Mouse (Mus musculus): Measurements from ENCODE around the gene Zmynd8.

DNA sequence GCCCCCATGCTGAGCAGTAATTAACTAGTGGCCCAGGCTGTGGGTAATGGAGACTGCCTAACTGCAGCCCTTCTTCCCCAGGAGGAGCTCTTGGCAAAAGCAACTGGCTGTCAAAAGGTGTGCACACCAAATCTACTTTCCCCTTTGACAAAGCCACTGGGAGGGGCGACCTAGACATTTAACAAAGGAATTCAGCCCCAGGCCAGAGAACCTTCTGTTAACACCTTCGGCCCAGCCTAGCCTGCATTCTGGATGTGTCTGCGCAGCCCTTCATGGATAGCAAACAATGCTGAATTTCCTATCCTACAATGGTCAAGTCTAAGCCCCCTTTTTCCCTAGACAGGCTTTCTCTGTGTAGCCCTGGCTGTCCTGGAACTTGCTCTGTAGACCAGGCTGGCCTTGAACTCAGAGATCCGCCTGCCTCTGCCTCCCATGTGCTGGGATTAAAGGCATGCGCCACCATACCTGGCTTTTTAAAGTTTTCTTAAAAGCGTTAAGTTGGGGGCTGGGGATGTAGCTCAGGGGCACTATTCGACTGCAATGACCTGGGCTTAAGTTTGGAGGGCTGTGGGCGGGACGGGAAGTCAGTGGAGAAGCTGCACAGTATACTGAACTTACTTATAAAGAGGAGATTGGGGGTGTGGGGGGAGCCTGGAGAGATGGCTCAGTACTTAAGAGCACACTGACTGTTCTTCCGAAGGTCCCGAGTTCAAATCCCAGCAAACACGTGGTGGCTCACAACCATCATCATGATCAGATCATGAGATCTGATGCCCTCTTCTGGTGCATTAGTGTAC lies 90.4 kb downstream of the Zmynd8 start:
- TF ChIP-seq CTCF (IDR thresholded peaks at IDR 0.05; ENCODE audit: low read depth, low read length), result no peak
- TF ChIP-seq POLR2A (IDR thresholded peaks at IDR 0.05; ENCODE audit: insufficient read depth, low read length), result no peak
- peak; percentile 88 for TF ChIP-seq EP300 (IDR thresholded peaks at IDR 0.05; ENCODE audit: insufficient read depth, low read depth, low read length)
